Mouse (Mus musculus) heart, embryonic 16.5 days (tissue): ENCODE results near the gene Ddx47. TPM values are rescaled to one million over a fixed set of nuclear protein-coding genes. Genes with fewer than 3 reads are reported as not detected.

Source experiments
- ATAC-seq: fragments of 200-750 bp; cut with Nextera tagmentation; replicated peaks from 2 replicates; pipeline ENCODE4 v1.8.0; 2017; ENCODE audit warnings: moderate number of reproducible peaks; ENCODE audit not compliant: insufficient read depth, low FRiP score; ENCODE audit errors: extremely low read depth
- H3K27ac ChIP-seq: fragments of 300-500 bp; sonication (generic); 2 replicates; pipeline ENCODE4 v1.5.1; 2014; ENCODE audit warnings: mild to moderate bottlenecking, low read length, control low read depth, moderate library complexity
- H3K27me3 ChIP-seq: fragments of 300-500 bp; sonication (generic); 2 replicates; pipeline ENCODE4 v1.6.1; 2014; ENCODE audit warnings: low read length, mixed read lengths; ENCODE audit not compliant: control insufficient read depth, insufficient read depth
- H3K36me3 ChIP-seq: fragments of 300-500 bp; sonication (generic); 2 replicates; pipeline ENCODE4 v1.6.1; 2014; ENCODE audit not compliant: control insufficient read depth, insufficient read depth
- H3K4me1 ChIP-seq: fragments of 300-500 bp; sonication (generic); 2 replicates; pipeline ENCODE4 v1.6.1; 2014; ENCODE audit warnings: low read length, mixed read lengths; ENCODE audit not compliant: control insufficient read depth, insufficient read depth
- H3K4me2 ChIP-seq: fragments of 300-500 bp; sonication (generic); 2 replicates; pipeline ENCODE4 v1.6.1; 2014; ENCODE audit warnings: low read depth, mild to moderate bottlenecking, control low read depth, low read length
- H3K4me3 ChIP-seq: fragments of 300-500 bp; sonication (generic); 2 replicates; pipeline ENCODE4 v1.5.1; 2014; ENCODE audit warnings: mild to moderate bottlenecking, control low read depth, low read length
- H3K9ac ChIP-seq: fragments of 300-500 bp; sonication (generic); 2 replicates; pipeline ENCODE4 v1.6.1; 2014; ENCODE audit warnings: low read length, control low read depth
- H3K9me3 ChIP-seq: fragments of 300-500 bp; sonication (generic); replicated peaks from 2 replicates; pipeline ENCODE4 v1.6.1; 2016; ENCODE audit warnings: low read length; ENCODE audit not compliant: control insufficient read depth
- WGBS: fragments of 180-500 bp; shearing (Covaris S2); extraction: QIAGEN DNeasy Blood & Tissue Kit; methylation state at CpG from one replicate; pipeline ENCODE4 v1.1.7; 2014; 5-methylcytosine and 5-hydroxymethylcytosine counted together
- polyA plus RNA-seq: library from polyadenylated mRNA; unstranded; fragments of >200 nt; fragmentation: Nextera tagmentation; extraction: Ambion mirVana; gene quantifications from 2 replicates; pipeline ENCODE4 v1.2.1, GENCODE M21; 2015

The Ddx47 gene
- polyA plus RNA-seq, 1 experiment from 2014 or later, result 77.1 TPM

- WGBS, result 45% methylated on average over 22 of the region's 22 CpGs
- Histone ChIP-seq H3K4me3 (peak within 1 kb of the TSS; percentile 67), H3K27ac (peak within 1 kb of the TSS; percentile 69), H3K9ac (peak within 1 kb of the TSS; percentile 5; the same call in 1 of the 2 replicates), H3K9me3 (no peaks in the 10 kb centered on the region), H3K36me3 (no peaks in the 10 kb centered on the region), H3K4me2 (peak within 1 kb of the TSS; percentile 47), H3K4me1 (peaks cover 11% of the 10 kb centered on the region), H3K27me3 (no peaks in the 10 kb centered on the region)
- ATAC-seq, result peak; percentile 42
Measured at GRCm38 (mm10) chr6:134981231-134982062, 30.0 kb upstream of the Ddx47 start, which contains the start of gene Apold1. TSS of gene Apold1 (plus strand) at chr6:134981718.

- Histone ChIP-seq H3K4me3 (peak overlapping the region; percentile 67), H3K9ac (peak overlapping the region; percentile 76), H3K27ac (peak overlapping the region; percentile 49; the same call in 1 of the 2 replicates), H3K9me3 (no peaks in the 10 kb centered on the region), H3K4me2 (peak overlapping the region; percentile 86), H3K4me1 (peaks cover 11% of the 10 kb centered on the region), H3K36me3 (no peaks in the 10 kb centered on the region), H3K27me3 (no peaks in the 10 kb centered on the region)
- peak; percentile 81 for ATAC-seq
- 2% methylated on average over 62 of the region's 62 CpGs for WGBS
Measured at GRCm38 (mm10) chr6:134983529-134984370, 27.7 kb upstream of the Ddx47 start.

- Histone ChIP-seq H3K9me3 (no peaks in the 10 kb centered on the region), H3K27ac (no peak overlapping the region), H3K27me3 (no peaks in the 10 kb centered on the region), H3K4me2 (peak overlapping the region; percentile 3; the same call in 1 of the 2 replicates), H3K9ac (no peak overlapping the region), H3K4me3 (peak overlapping the region; percentile 67; the same call in 1 of the 2 replicates), H3K36me3 (no peaks in the 10 kb centered on the region), H3K4me1 (peaks cover 11% of the 10 kb centered on the region)
- ATAC-seq, result no peak
- WGBS, result 54% methylated on average over 3 of the region's 3 CpGs
Measured at GRCm38 (mm10) chr6:134984748-134985147, 26.7 kb upstream of the Ddx47 start.

- 47% methylated on average over 9 of the region's 9 CpGs for WGBS
- Histone ChIP-seq H3K36me3 (no peaks in the 10 kb centered on the region), H3K27me3 (no peaks in the 10 kb centered on the region)
Measured at GRCm38 (mm10) chr6:134988377-134988776, 23.0 kb upstream of the Ddx47 start.

GRCm38 (mm10) chr6:134990674-134991073 lies 20.7 kb upstream of the Ddx47 start:
- Histone ChIP-seq H3K4me1 (no peaks in the 10 kb centered on the region), H3K4me3 (no peak overlapping the region), H3K4me2 (no peak overlapping the region), H3K9ac (no peak overlapping the region), H3K36me3 (no peaks in the 10 kb centered on the region), H3K9me3 (no peaks in the 10 kb centered on the region), H3K27ac (no peak overlapping the region), H3K27me3 (no peaks in the 10 kb centered on the region)
- no peak for ATAC-seq
- 81% methylated on average over 6 of the region's 6 CpGs for WGBS

More at GRCm38 (mm10) chr6:134988377-134988776, 23.0 kb upstream of the Ddx47 start:
- no peak overlapping the region for H3K4me3 ChIP-seq
- H3K4me2 ChIP-seq, result no peak overlapping the region
- H3K4me1 ChIP-seq, result no peaks in the 10 kb centered on the region
- ATAC-seq, result no peak
- H3K9me3 ChIP-seq, result no peaks in the 10 kb centered on the region
- no peak overlapping the region for H3K27ac ChIP-seq
- no peak overlapping the region for H3K9ac ChIP-seq

- H3K27me3 ChIP-seq, result no peaks in the 10 kb centered on the region
- H3K36me3 ChIP-seq, result no peaks in the 10 kb centered on the region
- H3K4me1 ChIP-seq, result no peaks in the 10 kb centered on the region
- ATAC-seq, result no peak; the same call in 1 of the 2 replicates
- H3K27ac ChIP-seq, result no peak overlapping the region
- 39% methylated on average over 12 of the region's 12 CpGs for WGBS
- H3K4me3 ChIP-seq, result no peak overlapping the region
- no peak overlapping the region for H3K4me2 ChIP-seq
- H3K9me3 ChIP-seq, result no peaks in the 10 kb centered on the region
- no peak overlapping the region for H3K9ac ChIP-seq
Measured at GRCm38 (mm10) chr6:134994031-134994651, 17.3 kb upstream of the Ddx47 start.

- Histone ChIP-seq H3K27ac (no peak overlapping the region), H3K4me3 (no peak overlapping the region), H3K4me2 (no peak overlapping the region), H3K9ac (no peak overlapping the region), H3K4me1 (no peaks in the 10 kb centered on the region), H3K27me3 (no peaks in the 10 kb centered on the region), H3K9me3 (no peaks in the 10 kb centered on the region), H3K36me3 (no peaks in the 10 kb centered on the region)
- WGBS, result 60% methylated on average over 8 of the region's 8 CpGs
- no peak for ATAC-seq
Measured at GRCm38 (mm10) chr6:134994985-134995384, 16.4 kb upstream of the Ddx47 start.

- Histone ChIP-seq H3K9ac (no peak overlapping the region), H3K36me3 (no peaks in the 10 kb centered on the region), H3K9me3 (no peaks in the 10 kb centered on the region), H3K27ac (no peak overlapping the region), H3K27me3 (no peaks in the 10 kb centered on the region), H3K4me1 (0 out of 2 replicates have a peak, but pooled peaks cover 3% of the 10 kb centered on the region), H3K4me2 (no peak overlapping the region), H3K4me3 (no peak overlapping the region)
- WGBS, result 82% methylated on average over 2 of the region's 2 CpGs
- ATAC-seq, result no peak
Measured at GRCm38 (mm10) chr6:134996918-134997317, 14.5 kb upstream of the Ddx47 start.
